Mouse (Mus musculus): ENCODE results near the gene Fbxo8.

Fbxo8 gene

GRCm38 (mm10) chr8:56621093-56621492 is 70.2 kb downstream of the Fbxo8 start:
- DNase-seq (ENCODE audit: low read depth, low spot score) = no peak
- Histone ChIP-seq H3K27me3 (ENCODE audit: control insufficient read depth, insufficient read depth, low read length, poor library complexity, severe bottlenecking) (no peaks in the 10 kb centered on the region), H3K36me3 (ENCODE audit: control insufficient read depth, insufficient read depth, low read length, poor library complexity, severe bottlenecking) (no peaks in the 10 kb centered on the region)

- no peaks in the 10 kb centered on the region for H3K27me3 ChIP-seq (ENCODE audit: control insufficient read depth, insufficient read depth, low read length, poor library complexity, severe bottlenecking)
- DNase-seq (ENCODE audit: low read depth, low spot score) = no peak
- no peaks in the 10 kb centered on the region for H3K36me3 ChIP-seq (ENCODE audit: control insufficient read depth, insufficient read depth, low read length, poor library complexity, severe bottlenecking)
Measured at GRCm38 (mm10) chr8:56622470-56623024, 71.7 kb downstream of the Fbxo8 start.

GRCm38 (mm10) chr8:56623346-56623745 is 72.5 kb downstream of the Fbxo8 start:
- Histone ChIP-seq H3K36me3 (ENCODE audit: control insufficient read depth, insufficient read depth, low read length, poor library complexity, severe bottlenecking) (no peaks in the 10 kb centered on the region), H3K27me3 (ENCODE audit: control insufficient read depth, insufficient read depth, low read length, poor library complexity, severe bottlenecking) (no peaks in the 10 kb centered on the region)

GRCm38 (mm10) chr8:56629160-56629559 is 78.3 kb downstream of the Fbxo8 start:
- no peaks in the 10 kb centered on the region for H3K27me3 ChIP-seq (ENCODE audit: control insufficient read depth, insufficient read depth, low read length, poor library complexity, severe bottlenecking)
- DNase-seq (ENCODE audit: low read depth, low spot score) = no peak

More at GRCm38 (mm10) chr8:56623346-56623745, 72.5 kb downstream of the Fbxo8 start:
- DNase-seq (ENCODE audit: low read depth, low spot score) = no peak

DNA sequence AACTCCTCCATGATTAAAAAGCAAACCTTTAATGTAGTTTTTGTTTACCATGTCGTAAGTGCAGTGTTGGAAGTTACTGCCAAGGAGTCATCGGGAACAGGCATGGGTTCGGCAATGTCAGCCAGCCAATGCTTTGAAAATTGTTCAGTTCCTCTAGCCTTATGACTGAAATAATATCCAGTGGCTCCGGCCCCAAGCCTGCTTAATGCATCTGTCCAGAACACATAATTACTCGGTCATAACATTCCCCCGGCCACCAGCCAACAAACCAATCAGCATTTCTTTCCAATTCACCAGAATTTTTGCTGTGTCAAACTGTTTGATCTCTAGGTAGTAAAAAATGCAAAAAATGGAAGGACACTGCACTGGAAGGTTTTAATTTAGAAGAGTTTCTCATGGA is 88.4 kb downstream of the Fbxo8 start:
- no peaks in the 10 kb centered on the region for H3K36me3 ChIP-seq (ENCODE audit: control insufficient read depth, insufficient read depth, low read length, poor library complexity, severe bottlenecking)
- H3K27me3 ChIP-seq (ENCODE audit: control insufficient read depth, insufficient read depth, low read length, poor library complexity, severe bottlenecking) = no peaks in the 10 kb centered on the region
- DNase-seq (ENCODE audit: low read depth, low spot score) = no peak

More at GRCm38 (mm10) chr8:56629160-56629559, 78.3 kb downstream of the Fbxo8 start:
- no peaks in the 10 kb centered on the region for H3K36me3 ChIP-seq (ENCODE audit: control insufficient read depth, insufficient read depth, low read length, poor library complexity, severe bottlenecking)

All from splenic B cell, adult 2 months (primary cell).